Mouse (Mus musculus) spleen, adult 2 months (tissue): ENCODE measurements around the gene Bcap29.

ENCODE experiments used
- CTCF ChIP-seq: fragments of 200-500 bp; IDR thresholded peaks from 2 replicates; pipeline ENCODE4 v1.5.1; 2011; ENCODE audit warnings: mild to moderate bottlenecking, inconsistent platforms; ENCODE audit not compliant: insufficient read depth, insufficient read length, insufficient replicate concordance; ENCODE audit errors: extremely low read depth
- POLR2A ChIP-seq: fragments of 200-500 bp; IDR thresholded peaks from 2 replicates; pipeline ENCODE4 v1.6.1; 2011; ENCODE audit warnings: low read depth, low read length, inconsistent platforms

GRCm38 (mm10) chr12:31656841-31657240, 22.4 kb upstream of the Bcap29 start:
- no peak for TF ChIP-seq POLR2A
- no peak for TF ChIP-seq CTCF
